Mouse (Mus musculus) naive thymus-derived CD4-positive, alpha-beta T cell, adult 2 months (primary cell): ENCODE data around the gene Foxi1.
"Not testable (repeated sequence)": the region's sequence is repeated elsewhere in the genome, so short reads cannot be mapped to it uniquely, and the experiment has no call there.

Source experiments
- DNase-seq: peaks from one replicate; pipeline ENCODE4 v3.0.0-alpha.2; 2011; ENCODE audit warnings: low read depth

Foxi1 gene

DNA sequence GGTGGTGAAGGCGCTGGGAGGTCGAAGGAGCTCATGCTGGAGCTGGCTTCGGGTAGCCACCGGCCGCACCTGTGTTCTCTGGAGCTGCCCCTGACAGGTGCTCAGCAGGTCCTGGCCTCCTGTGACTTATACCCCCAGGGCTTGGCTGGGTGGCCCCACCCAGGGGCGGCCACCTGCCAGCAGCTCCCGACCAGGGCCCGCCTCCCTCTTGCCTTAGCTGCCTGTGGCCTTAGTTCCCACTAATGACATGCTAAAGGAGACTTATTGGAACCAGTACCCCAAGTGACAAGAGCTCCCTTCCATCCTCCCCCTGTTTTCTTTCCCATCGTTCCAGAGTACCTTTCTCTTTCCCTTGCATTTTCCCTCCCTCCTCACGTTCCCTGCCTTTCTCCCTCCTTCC lies at the start of gene Foxi1:
Foxi1 (minus strand) TSS at position 101 of the 400 bp plus-strand sequence.
- DNase-seq: no peak

- no peak for DNase-seq
Measured at GRCm38 (mm10) chr11:34242979-34243378, 35.1 kb upstream of the Foxi1 start.

- no peak for DNase-seq
Measured at GRCm38 (mm10) chr11:34240252-34240651, 32.4 kb upstream of the Foxi1 start.

DNA sequence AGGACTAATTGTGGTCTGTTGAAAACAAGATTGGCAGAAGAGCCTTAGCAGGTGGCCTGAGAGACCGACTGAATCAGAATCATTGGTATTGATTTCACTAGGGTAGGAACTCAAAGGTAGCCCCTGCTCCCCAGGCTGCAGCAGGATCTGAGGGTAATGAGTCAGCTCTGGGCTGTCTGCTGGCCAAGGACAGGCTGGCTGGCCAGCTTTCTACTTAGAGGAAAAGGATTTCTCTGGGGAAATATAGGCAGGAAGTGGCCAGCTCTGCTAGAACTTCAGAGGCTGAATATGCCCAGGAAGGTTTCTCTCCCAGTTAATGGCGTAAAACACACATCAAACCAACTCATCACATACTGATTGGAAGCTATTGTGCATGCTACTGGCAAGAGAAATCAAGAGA lies 31.8 kb upstream of the Foxi1 start:
- DNase-seq: no peak

DNA sequence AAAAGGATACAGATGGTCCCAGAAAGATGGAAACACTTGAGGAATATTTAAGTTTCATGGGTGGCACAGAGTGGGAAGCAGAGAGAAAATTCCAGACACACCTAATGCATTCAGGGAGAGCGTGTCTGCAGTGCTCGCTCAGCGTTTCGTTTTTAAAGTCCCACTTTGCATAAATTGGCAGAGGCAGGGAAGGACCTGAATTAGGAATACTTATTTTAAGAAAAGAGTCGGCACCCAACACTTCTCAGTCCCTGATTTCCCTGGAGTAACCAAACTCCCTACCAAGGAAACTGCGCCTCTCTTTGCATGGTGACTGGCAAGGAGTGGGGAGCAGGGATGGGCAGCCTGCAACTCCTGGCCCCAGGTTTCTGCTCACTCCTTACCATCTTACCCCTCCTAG lies 29.0 kb upstream of the Foxi1 start:
- DNase-seq: no peak

- DNase-seq: peak; percentile 69
Measured at GRCm38 (mm10) chr11:34236091-34236759, 28.3 kb upstream of the Foxi1 start.

DNA sequence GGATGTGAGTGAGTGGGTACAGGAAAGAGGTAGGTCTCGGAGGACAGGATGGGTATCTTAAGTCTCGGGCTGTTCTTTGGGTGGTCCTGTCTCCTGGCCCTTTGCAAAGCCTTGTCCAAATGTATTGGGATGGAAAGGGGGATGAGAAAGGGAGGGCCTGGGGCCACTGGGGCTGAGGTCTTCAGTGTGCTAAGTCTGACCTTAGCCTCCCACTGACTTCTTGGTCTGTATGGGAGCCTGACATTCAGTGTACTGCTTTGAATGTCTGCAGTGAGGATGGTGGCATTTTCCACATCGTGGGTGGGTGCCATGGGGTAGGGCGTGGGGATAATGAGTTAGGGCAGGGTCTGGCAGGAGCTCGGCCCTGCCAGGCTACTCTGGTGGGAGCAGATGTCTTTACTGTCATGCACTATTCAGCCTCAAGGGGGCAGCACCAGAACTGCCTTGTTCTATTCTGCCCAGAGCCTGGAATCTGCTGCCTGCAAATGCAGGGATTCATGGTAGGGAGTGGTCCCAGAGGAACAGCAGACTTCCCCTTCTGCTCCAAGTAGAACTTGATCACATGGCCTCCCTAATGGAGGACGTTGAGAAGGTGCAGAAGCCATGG lies 21.0 kb upstream of the Foxi1 start:
- DNase-seq: peak; percentile 68

DNA sequence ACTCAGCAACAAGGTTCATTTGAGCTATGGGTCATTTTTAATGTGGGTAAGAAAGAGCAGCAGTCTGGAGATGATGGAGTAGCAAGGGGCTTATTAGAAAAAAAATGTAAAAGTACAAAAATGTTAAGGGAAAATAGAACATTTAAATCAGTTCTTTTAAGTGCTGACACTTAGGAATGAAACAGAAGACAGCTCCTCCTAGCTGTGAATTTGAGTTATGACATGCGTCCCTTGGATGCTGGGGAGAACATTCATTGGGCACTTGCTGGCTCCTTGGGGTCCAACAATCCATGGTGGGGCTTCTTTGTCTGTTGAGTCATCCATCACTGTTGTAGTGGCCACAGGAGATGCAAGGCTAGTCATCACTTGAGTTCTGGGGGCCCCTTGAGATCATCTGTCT lies 19.3 kb upstream of the Foxi1 start:
- DNase-seq: peak; percentile 45

GRCm38 (mm10) chr11:34220596-34220995 lies 12.7 kb upstream of the Foxi1 start:
- not testable (repeated sequence) for DNase-seq

GRCm38 (mm10) chr11:34212853-34213252 lies 5.0 kb upstream of the Foxi1 start:
- peak; percentile 83 for DNase-seq

- no peak for DNase-seq
Measured at GRCm38 (mm10) chr11:34202769-34203168, 5.1 kb downstream of the Foxi1 start.

DNA sequence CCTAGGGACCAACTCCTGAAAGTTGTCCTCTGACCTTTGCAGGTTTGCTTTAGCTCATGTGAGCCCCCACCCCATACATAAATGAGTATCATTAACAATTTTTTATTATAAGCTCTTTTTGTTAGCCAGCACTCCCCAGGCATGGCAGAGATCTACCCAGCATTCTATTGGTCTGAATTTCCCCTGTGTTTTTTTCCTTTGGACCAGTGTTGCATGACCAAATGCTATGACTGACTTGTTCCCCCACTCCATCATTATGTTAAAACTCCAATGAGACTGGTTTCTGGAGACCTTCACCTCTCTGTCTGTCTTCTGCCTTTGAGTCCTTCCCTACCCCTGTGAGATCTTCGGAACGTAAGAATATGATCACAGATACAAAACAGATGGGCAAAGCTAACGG lies 12.7 kb downstream of the Foxi1 start:
- DNase-seq: no peak

GRCm38 (mm10) chr11:34194158-34194941 lies 13.5 kb downstream of the Foxi1 start:
- DNase-seq: no peak

- DNase-seq: no peak
Measured at GRCm38 (mm10) chr11:34193658-34194057, 14.2 kb downstream of the Foxi1 start.

DNA sequence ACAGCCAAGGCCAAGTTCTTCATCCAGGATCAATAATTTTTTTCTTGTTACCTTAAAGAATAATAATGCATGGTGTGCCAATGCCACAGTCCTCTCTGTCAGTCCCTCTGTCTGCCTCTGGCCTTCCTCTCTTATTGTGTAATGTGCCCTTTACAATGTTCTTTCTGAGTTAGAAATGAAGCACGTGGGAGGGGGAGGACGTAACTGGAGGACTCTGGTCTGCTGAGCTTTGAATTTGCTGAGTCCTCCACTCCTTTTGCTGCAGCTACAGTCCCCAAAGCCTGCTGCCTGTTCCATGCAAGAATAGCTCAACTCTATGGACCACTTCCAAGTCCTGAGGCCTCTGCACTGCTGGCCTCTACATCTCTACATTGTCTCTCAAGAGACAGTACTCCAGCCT lies 23.6 kb downstream of the Foxi1 start:
- DNase-seq: no peak

GRCm38 (mm10) chr11:34181214-34182117 lies 26.4 kb downstream of the Foxi1 start:
- no peak for DNase-seq

DNA sequence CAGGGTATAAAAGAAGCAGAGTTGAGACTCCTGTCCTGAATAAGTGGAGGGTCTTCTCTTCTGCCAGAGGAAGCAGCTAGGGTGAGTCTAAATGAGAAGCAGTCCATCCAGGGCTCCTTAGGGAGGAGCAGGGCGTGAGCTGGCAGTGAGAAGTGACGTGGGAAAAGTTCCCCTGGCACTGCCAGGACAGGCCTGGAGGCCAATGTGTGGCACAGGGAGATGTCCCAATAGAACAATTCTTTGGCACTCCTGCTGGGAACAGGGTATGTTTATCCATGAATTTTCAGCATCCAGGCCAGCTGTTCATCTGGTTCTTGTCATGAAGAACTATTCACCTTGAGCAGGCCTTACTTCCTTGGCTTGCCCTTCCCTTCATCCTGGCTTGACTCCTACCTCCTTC lies 29.1 kb downstream of the Foxi1 start:
- no peak for DNase-seq

- DNase-seq: no peak
Measured at GRCm38 (mm10) chr11:34176371-34176770, 31.5 kb downstream of the Foxi1 start.

DNA sequence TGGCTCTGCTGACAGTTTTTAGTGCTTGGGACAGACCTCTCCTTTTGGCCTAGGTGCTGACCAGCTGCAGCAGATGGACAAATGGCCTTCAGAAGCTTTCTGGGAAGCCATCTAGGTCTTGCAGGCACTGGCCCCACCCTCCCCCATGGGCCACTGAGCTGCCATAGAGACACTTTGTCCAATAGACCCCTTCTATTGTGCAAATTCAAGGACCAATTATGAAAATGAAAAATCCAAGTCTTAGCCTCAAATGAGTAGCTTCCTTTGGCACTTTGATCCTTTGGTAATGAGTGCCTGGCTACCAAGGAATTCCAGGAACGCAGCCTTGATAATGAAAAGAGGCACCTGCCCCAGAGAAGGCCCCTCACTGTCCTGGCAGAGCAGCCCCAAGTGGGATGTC lies 36.7 kb downstream of the Foxi1 start:
- no peak for DNase-seq

DNA sequence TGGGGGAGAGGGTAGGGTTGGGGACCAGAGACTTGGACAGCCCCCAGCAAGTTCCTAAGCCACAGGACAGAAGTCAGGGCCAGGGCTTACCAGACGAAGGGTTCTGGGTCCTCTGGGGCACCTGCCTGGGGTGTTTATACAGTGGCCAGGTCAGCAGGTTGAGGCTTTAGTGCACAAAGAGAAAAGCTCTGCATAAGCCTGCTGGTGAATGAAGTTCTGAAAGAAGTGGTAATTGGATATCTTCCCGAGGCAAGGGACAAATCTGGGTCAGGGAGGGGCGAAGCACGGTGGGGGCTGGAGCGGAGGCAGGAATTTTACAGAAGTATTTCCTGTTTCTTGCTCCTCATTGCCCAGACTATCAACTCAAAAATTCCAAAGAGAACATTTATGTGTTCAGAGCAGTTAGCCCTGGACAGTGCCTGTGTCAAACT lies 38.4 kb downstream of the Foxi1 start:
- DNase-seq: no peak

DNA sequence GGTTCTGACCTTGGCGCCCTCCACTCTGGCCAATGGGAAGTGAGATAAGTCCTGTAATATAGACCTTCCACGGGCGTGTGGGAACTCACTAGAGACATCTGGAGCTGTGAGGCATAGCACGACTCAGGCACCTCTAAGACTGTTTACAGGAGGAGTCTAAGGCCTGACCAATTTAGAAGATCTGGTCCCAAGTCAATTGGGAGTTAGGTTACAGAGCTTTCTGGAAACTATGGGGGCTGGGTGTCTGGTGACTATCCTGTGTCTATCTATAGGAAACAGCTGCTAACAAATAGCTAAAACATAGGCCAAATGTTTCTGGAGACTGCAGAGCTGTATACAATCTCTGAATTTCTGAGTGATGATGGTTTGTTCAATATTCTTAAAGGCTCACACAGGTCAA lies 41.5 kb downstream of the Foxi1 start:
- no peak for DNase-seq

- DNase-seq: no peak
Measured at GRCm38 (mm10) chr11:34165278-34165677, 42.6 kb downstream of the Foxi1 start.
